Mouse (Mus musculus) retina, postnatal 7 days (tissue): ENCODE results near the gene Kmt2d.
"Not testable (repeated sequence)": the region's sequence is repeated elsewhere in the genome, so short reads cannot be mapped to it uniquely, and the experiment has no call there.

Experiments
- DNase-seq: peaks from one replicate; pipeline ENCODE4 v3.0.0-alpha.2; 2012; ENCODE audit warnings: low read depth, low spot score

The Kmt2d gene

GRCm38 (mm10) chr15:98871070-98871915 lies at the start of gene Kmt2d:
Gene Kmt2d, minus strand, starts transcription at chr15:98871204.
- no peak for DNase-seq

- not testable (repeated sequence) for DNase-seq
Observed at GRCm38 (mm10) chr15:98918499-98918895, 47.5 kb upstream of the Kmt2d start.

GRCm38 (mm10) chr15:98917538-98918498 lies 46.8 kb upstream of the Kmt2d start, which contains the start of gene Lmbr1l:
Gene Lmbr1l, minus strand, starts transcription at chr15:98918231.
- DNase-seq: peak; percentile 98

GRCm38 (mm10) chr15:98917091-98917490 lies 46.1 kb upstream of the Kmt2d start:
- DNase-seq: no peak

GRCm38 (mm10) chr15:98916016-98916415 lies 45.0 kb upstream of the Kmt2d start:
- DNase-seq: no peak

GRCm38 (mm10) chr15:98914903-98915302 lies 43.9 kb upstream of the Kmt2d start:
- DNase-seq: no peak

- DNase-seq: no peak
Observed at GRCm38 (mm10) chr15:98904692-98905091, 33.7 kb upstream of the Kmt2d start.

GRCm38 (mm10) chr15:98902600-98902999 lies 31.6 kb upstream of the Kmt2d start:
- DNase-seq: no peak

GRCm38 (mm10) chr15:98901530-98901929 lies 30.5 kb upstream of the Kmt2d start:
- no peak for DNase-seq

- no peak for DNase-seq
Observed at GRCm38 (mm10) chr15:98897928-98898800, 27.2 kb upstream of the Kmt2d start, which contains the start of gene Dhh. Gene Dhh, minus strand, starts transcription at chr15:98898540.

- DNase-seq: no peak
Observed at GRCm38 (mm10) chr15:98897495-98897894, 26.5 kb upstream of the Kmt2d start.

- no peak for DNase-seq
Observed at GRCm38 (mm10) chr15:98895635-98896589, 24.9 kb upstream of the Kmt2d start.

GRCm38 (mm10) chr15:98894746-98895634 lies 24.0 kb upstream of the Kmt2d start:
- DNase-seq: no peak

GRCm38 (mm10) chr15:98893940-98894745 lies 23.1 kb upstream of the Kmt2d start, which contains the start of gene Rhebl1:
Gene Rhebl1, minus strand, starts transcription at chr15:98894540.
- peak; percentile 51 for DNase-seq

- DNase-seq: no peak
Observed at GRCm38 (mm10) chr15:98893036-98893435, 22.0 kb upstream of the Kmt2d start.

GRCm38 (mm10) chr15:98891907-98892606 lies 21.1 kb upstream of the Kmt2d start:
- DNase-seq: peak; percentile 75

- DNase-seq: no peak
Observed at GRCm38 (mm10) chr15:98891198-98891742, 20.3 kb upstream of the Kmt2d start.
